Mouse (Mus musculus) small intestine, adult 2 months (tissue): ENCODE results near the gene Dennd1a.

Experiments used
- CTCF ChIP-seq: fragments of 200-500 bp; IDR thresholded peaks from 2 replicates; pipeline ENCODE4 v1.5.1; 2012; ENCODE audit warnings: low read depth, mild to moderate bottlenecking, control low read depth, inconsistent platforms, low read length, moderate library complexity, mixed read lengths; ENCODE audit not compliant: insufficient replicate concordance, insufficient read length; ENCODE audit errors: extremely low read depth
- POLR2A ChIP-seq: fragments of 200-500 bp; IDR thresholded peaks from 2 replicates; pipeline ENCODE4 v1.6.1; 2012; ENCODE audit warnings: low read depth, mild to moderate bottlenecking, control low read depth, inconsistent platforms, low read length, moderate library complexity

DNA sequence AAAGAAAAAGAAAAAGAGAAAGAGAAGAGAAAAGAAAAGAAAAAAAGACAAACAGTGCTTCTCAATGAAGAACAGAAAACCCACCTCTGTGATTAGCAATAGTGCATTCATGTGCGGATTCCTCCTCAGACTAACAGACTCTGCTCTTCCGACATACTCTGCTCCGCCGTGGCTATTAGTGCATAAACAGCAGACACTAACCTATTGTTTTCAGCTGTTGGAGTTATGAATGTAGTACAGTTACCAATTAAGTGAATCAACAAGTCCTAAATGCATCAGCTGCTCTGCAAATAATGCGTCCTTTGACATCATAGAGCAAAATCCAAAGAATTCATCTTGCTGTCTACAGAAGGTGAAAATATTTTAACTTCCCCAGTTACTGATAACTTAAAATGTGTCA lies 121.2 kb downstream of the Dennd1a start:
- TF ChIP-seq CTCF (no peak), POLR2A (no peak)
